Mouse (Mus musculus) MN1 (cell line): ENCODE data around the gene Wnt7a.

ENCODE experiments used
- DNase-seq: peaks from one replicate; pipeline ENCODE4 v3.0.0-alpha.2; 2016; ENCODE audit warnings: low spot score

Gene Wnt7a

DNA sequence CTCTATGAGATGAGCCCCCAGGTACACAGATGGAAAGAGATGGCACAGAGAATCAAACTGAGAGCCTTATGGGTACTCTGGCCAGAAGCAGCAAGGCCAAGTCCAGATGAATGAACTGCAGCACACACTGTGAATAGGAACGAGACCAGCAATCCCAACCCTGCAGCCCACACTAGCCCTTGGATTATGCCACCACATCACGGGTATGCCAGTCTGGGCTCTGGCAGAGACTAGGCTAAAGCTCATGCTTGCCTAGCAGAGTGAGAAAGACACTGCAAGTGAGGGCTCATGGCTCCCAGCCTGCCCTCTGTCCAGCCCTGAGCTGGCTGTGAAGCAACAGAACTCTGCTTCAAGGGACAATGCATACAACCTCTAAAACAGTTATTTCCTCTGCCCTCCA lies 26.7 kb downstream of the Wnt7a start:
- DNase-seq = no peak

DNA sequence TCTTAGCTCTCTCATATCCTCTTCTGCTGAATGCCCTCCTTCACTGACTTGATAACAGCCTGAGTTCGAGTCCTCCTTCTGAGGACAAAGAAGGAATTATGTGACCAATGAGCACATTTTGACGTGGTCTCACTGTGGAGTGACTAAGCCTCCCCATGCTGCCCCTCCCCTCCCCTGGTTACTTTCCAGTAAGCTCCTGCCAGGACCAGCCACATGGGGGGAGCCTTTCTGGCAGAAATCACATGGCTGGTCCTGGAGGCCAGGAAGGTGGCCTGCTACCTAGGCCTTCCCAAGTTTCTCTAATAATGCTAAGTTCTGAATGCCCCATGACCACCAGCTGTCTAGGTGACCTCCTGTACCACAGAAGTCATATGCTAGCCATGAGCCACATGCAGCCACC lies 27.3 kb downstream of the Wnt7a start:
- no peak for DNase-seq

DNA sequence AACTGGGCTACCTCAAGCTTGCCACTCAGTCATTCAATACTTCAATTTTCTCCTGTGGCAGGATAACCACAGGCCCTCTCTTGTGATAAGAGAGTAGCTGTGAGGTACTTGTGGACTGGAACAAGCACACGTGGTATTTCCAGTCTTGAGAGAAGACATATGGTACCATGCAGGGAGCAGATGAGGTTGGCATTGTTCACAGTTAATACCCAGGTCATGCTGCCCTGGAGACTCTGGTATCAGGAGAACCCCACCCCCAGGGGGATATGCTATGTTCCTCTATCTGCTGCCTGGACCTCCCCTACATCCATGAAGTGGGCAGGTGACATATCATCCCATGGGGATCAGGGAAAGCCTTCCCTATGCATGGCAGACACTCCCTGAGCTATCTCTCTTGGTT lies 27.9 kb downstream of the Wnt7a start:
- no peak for DNase-seq

DNA sequence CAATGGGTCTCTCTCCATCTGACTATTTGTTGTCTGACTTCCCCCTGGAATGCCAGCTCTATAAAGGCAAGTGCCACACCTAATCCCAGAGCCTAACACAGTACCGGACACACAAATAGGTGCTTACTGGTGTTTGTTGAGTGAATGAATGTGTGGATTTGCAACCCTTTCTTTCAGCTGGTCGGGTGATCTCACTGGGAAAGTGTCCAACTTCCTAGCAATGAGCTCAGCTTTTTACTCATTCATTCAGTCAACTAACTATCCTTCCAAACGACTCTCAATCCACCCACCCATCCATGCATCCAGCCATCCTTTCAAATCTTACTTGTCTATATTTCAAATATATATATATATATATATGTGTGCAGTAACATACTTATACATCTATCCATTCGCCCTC lies 31.3 kb downstream of the Wnt7a start:
- no peak for DNase-seq

DNA sequence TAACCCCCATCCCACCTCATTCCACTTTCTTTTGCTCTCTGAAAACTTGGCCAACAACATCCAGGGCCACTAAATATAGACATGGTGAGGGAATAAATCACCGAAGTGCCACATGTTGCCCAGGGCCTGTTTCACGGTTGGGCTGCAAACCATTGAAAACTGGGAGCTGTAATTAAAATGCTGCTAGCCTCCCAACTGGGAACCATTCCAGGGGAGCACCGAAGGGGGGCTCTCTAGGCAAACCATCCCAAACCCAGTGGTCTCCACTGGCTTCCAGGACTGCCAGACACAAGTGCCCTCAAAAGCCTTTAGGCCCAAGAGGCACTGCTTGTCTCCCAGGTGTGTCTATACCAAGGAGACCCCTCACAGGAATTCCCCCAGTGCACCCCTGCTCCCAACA lies 31.9 kb downstream of the Wnt7a start:
- DNase-seq = no peak

DNA sequence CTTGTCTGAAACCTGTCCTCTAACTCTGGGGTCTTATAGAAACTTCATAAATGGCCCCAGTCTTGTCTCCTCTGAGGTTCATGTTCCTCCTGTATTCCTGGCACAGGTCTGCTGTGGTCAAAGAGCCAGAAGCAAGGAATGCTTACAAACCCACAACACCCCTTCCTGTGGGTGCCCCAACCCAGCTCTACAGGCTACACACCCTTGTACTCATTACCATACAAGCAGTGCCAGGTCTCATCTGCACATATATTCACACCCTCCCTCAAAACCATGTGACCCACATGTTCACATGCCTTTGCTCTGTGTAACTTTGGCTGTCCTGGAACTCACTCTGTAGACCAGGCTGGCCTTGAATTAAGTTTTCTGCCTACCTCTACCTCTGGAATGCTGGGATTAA lies 38.2 kb downstream of the Wnt7a start:
- DNase-seq = no peak

DNA sequence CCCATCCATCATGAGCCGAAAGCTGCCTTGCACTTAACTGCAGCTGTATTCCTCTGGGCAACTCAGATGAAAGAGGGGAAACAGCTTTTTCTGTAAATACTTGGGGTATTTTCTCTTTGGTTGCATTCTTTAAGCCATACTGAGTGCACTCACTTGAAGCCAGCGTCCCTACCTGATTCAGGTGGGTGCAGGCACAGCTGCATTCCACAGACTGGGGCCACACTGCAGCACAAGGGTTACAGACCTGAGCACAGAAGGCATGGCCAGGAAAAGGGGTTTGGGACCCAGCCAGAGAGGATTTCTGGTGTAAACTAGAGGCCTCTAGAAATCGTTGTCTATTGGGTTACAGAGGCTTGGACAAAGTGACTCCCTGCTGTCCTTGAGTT lies 38.6 kb downstream of the Wnt7a start:
- DNase-seq = no peak

DNA sequence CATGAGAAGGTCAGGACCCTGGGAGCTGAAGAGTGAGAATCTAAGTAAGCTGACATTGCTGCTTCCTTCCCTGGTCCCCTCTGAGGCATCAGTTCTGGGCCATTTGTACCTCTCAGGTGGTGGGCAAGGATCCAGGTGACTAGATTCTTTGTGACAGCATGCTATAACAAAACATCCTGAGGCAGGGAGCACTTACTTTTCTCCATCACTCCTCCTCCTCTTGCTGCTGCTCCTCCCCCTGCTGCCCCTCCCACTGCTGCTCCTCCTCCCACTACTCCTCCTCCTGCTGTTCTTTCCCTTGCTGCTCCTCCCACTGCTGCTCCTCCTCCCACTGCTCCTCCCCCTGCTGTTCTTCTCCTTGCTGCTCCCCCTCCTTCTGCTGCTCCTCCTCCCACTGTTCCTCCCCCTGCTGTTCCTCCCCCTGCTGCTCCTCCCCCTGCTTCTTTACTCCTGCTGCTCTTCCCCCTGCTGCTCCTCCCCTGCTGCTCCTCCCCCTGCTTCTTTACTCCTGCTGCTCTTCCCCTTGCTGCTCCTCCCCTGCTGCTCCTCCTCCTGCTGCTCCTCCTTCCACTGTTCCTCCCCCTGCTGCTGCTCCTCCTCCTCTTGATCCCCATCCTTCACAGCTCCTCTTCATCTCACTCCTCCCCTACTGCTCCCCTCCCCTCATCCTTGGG lies 39.1 kb downstream of the Wnt7a start:
- DNase-seq = no peak

DNA sequence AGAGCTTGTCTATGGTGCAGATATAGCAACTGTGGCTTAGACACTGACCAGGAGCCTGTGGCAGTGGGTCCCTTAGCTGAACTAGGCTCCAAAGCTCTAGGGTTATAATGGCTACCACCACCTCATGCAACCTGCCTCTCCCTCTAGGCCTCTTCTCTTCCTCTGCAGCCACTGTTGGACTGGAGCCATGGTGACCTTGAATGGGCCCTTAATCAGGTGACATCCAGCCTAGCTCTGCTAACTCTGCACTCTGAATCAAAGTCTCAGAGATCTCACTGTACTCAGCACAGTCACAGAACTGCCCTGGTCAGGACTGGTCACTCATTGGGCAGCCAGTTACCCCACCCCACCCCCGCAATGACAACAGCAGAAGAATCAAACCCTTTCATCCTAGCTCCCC lies 44.4 kb downstream of the Wnt7a start:
- DNase-seq = no peak

DNA sequence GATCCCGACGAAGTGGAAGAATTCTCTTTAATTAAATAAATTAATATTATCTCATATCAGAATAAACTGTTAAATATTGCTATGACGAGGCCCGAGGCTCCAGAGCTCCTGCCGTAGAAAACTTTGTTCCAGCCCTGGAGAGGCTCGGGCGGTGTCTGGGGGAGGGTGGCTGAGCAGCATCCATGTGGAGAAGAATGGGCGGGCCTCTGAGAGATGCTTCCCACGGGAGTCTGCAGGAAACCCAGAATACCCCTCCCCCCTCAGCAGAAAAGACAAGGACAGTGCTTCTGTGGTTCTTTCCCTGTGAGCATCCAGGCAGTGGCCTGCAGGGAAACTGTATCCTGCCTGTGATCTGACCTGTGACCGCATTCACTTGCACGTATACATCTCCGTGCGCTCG lies 45.7 kb downstream of the Wnt7a start:
- no peak for DNase-seq

DNA sequence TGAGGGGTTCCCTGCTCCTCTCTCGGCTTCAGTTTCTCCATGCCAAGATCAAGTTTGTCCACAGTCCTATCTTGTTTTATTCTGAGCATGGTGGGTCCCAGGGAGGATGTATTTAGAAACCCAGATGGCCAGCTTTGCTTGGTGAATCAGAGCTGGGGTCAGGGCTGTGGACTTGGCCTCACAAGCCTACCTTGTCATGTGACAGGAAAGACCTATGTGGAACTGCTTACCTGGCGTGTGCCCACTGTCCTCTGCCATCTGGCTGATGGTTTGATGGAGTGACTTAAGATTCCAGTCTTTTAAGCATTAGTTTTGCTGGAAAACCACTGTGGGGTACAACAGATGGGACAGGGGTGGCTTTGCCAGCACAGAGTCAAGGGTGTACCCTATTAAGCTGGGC lies 48.4 kb downstream of the Wnt7a start:
- DNase-seq = no peak

DNA sequence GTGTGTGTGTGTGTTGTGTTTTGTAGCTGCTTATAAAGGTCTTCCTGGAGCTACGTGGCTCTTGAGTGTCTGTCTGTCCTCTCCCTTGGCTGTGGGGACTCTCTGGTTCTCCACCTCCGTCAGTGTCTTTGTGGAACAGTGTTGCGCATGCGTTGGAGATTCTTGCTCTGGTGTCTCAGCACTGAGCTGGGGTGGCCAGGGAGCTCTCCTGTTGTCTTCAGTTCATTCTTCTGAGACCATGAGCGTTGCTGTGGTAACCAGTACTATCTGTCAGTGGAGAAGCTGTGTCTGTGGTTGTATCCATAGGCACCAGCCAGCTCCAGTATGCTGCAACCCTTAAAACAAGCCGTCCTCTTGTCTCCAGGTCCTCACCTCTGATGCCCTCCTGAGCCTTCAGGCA lies 50.2 kb downstream of the Wnt7a start:
- no peak for DNase-seq

DNA sequence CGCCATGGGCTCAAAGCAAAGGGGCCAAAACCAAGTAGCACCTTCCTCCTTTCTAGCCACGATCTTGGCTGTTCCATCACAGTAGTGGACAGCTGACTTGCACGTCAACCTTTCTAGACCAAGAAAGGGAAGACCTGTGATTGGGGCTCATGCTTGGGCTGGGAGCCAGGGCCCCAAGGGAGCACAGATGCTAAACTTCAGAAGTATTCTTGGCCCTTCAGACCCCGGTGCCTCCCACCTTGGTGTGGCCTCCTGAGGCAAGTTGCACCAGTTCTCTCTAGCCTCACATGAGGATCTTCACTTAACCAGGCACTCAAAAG lies 50.8 kb downstream of the Wnt7a start:
- no peak for DNase-seq

DNA sequence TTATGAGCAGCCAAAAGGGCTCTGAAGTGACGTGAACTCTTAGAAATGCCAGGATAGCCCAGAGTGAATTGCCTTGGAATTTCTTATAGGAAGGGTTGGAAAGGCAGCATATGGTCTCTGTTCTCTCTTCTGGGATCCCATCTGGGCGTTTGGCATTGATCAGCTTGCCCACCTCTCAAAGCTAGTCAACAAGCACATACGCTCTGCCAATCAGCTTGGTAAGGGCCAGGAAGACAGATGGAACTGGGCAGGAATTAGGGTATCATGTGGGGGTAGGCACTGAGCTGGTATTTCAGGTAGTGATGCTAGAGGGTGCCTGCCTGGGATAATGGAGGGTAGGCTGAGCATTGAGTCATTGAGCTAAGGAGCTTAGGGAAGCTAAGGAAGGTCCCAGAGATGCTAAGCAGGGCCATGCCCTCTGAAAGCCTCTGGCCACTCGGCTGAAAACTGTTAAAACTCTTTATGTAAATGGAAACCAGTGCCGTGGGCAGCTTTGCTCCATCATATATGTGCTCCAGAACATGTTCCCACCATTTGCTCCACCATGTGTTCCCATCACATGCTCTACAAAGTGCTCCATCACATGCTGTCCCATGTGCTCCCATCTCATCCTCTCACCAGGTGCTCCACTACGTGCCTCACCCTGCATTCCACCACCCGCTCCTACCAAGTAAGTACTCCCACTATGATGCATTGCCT lies 51.3 kb downstream of the Wnt7a start:
- DNase-seq = no peak

DNA sequence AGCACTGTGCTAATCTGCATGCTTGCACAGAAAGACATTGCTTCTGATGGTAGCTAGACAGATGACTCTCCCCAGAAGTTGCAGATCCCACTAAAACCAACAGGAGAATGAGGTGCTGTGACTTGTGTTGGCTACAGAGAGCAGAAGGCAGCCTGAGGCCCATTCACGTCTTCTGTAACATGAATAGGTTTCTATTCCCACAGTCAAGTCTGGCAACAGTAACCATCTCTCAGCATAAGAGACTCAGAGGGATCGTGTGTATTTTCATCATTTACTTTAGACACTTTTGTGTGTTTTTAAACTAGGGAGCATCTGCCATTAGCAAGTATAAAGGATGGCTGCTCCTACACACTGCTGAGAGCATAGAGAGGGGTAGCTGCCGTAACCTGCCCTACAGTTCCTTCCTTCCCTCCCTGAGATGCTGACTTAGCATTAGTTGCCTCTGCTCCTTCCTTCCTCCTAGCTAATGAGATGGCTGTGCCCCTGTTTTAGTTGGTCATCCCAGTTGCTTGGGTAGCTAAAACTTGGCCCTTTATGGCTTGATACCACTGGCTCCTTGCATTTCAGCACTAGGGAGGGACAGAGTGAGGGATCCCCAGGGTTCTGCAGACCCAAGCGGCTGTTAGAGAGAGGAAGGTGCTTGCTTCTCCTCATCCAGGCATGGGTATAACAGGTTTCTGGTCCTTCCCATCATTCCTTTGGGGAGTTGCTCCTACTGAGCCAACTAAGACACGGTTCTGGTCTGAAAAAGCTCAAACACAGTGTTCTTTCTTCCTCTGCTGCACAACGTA lies 52.1 kb downstream of the Wnt7a start:
- no peak for DNase-seq

DNA sequence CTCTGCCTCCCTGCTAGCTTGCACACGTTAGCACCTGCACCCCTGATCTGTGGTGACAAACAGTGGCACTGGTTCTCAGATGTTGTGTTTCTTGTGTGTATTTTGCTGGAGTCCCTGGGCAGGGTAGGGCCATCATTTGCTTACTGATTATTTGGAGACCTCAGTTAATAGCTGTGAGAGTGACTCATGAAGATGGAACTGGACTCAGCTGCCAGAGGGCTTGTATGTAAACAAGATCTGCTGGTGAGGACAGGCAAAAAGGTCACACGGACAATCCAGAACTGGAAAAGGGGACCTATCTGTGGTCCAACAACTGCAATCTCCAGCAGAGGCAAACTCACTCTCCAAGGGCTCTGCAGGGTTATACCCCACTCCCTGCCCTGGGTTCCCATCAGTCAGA lies 52.8 kb downstream of the Wnt7a start:
- DNase-seq = no peak

DNA sequence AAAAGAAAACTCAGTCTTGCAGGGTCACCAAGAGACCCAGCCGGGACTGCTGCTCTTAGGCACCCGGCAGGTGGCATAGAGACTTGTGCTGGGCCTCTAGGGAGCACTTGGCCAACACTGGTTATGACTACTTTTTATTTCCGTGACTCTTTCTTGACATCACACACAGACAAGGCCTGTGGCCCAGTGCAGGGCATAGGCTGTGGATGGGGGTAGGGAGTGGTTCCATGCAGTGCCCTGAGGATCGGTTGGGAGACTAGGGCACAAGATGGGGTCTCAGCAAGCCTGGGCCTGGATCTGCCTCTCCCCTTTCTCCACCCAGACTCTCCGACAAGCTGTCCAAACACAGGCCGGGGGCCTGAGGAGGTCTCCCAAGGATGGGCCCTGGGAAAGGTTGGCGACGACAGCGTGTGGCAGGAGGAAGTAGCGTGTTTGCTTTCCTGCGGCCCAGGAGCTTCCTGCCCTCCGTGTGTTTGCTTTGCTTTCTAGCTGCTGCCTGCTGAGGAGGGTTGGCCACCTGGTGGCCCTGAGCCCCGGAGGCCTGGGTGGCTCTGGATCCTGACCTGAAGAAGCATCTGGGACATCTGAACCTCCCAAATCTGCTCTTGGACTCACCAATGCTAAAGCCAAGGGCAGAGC lies 53.8 kb downstream of the Wnt7a start:
- DNase-seq = no peak

DNA sequence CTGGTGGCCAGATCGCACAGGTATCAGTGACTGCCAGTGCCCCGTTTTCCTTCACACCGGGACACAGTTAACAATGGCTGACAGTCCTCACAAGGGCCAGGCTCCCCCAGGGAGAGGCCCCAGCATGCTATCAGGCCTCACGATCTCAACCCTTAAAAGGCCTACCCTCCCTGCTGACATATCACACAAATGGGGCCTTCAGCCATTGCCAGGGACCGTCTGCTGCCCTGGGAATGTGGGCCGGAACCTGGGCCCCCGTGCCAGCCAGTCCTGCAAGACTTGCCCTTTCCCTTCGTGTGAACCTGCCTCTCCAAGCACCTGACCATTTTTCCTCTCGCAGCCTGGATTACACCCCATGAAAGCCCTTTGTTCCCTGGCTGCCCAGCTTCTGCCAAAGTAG lies 61.5 kb downstream of the Wnt7a start:
- DNase-seq = no peak

DNA sequence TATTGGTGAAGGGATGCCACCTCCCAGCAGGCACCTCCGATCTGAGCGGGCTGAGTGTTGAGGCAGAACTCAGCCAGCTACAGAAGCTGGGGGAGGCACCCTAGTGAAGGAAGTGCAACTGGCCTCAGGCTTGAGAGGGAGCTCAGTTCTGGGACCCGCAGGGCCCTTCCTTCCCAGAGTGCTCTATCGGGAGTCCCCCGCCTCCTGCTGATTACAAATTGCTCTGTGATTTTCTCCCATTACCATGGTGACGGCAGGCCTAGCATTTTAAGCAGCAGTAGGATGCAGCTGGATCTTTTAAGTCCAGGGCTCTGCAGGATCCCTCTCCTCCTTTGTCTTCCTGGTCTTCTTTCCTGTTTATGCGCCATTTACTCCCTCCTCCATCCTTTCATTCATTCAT lies 63.4 kb downstream of the Wnt7a start:
- no peak for DNase-seq

DNA sequence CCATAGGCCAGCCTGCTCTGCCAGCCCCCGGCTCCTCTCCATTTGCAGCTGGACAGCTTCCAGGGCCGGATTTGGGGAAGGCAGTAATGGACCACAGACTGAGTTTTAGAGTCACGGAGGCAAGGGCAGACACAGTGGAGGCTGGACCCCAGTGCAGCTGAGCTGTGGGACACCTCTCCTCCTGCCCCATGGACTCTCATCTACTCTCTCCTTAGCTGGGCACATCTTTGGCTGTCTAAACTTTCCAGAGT lies 64.3 kb downstream of the Wnt7a start:
- no peak for DNase-seq

DNA sequence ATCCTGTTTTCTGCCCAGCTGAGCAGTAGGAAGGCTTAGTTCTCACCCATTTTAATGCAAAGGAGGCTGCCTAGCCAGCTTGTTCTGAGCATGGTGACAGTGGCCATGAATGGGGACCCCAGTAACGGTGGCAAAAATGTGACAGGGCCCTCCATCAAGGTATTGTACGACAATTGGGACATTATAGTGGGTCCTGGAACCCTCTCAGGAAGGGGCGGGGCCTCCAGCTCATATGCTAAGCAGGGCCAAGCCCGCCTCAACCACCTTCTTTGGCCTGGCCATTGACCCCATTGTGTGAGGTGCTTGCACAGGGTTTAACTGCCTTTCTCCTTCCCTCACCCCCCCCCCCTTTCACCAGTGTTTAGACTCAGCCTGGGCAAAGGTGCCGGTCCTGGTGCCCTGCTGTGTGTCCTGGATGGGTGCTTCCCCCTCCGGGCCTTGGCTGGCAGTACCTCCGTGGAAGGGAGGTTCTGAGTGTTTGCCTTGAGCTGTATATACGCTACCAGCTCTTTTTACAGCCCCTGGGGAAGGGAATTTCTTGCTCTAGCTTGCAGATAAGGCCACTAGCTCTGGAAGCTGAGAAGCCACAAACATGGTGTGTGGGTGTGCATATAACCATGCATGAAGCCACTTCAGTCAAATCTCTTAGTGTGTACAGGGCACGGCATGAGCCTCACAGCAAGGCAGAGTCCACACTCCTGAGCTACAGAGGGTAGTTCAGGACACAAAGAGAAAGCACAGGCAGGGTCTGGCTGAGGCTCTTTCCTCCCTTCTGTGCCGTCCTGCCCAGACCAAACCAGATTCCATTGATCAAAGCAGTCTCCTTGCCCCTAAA lies 64.9 kb downstream of the Wnt7a start:
- no peak for DNase-seq

DNA sequence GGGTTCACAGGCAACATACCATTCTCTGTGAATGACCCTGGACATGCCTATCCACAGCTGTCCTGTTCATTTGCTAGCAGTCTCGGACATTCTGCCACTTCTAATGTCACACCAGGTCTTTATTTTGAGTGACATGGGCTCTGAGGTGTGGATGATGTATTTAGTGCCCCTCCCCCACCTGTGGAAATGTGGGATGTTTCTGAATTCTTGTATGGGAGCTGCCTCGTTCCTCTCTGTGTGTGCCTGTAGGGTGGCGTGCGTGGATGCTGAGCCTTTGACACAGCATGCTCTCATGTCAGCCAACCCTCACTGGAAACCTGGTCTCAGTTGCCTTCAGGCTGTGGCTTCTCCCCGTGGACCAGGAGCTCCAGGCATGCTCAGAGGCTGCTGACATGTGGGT lies 66.1 kb downstream of the Wnt7a start:
- DNase-seq = no peak
